Mouse (Mus musculus): Measurements from ENCODE around the gene Olfr91. TPM values are rescaled to one million over a fixed set of nuclear protein-coding genes. Genes with fewer than 3 reads are reported as not detected.

Olfr91 gene
- polyA plus RNA-seq, 1 experiment = not detected

DNA sequence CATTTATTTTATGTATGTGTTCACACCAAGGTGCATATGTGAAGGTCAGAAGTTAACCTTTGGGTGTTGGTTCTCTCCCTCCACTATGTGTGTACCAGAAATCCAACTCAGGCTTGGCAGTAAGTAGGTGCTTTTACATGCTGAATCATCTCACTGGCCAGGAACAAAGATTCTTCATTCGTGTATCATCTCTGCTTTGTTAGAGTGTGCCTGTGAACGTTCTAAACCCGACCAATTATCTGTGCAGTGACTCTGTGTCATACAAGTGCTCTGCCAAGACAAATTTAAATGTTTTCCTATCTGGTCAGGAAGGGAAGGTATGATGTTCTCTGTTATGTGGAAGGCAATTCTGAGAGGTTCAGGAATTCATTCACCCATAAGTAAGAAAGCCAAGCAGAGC, 36.6 kb downstream of the Olfr91 start:
- H3K4me3 ChIP-seq = no peak overlapping the region
- TF ChIP-seq POLR2AphosphoS2 (IDR thresholded peaks at IDR 0.05; ENCODE audit: insufficient read length, low read depth) = no peak
- peaks cover 52% of the 10 kb centered on the region for H3K36me3 ChIP-seq (ENCODE audit: control insufficient read depth, insufficient read depth)
- no peaks in the 10 kb centered on the region for H3K27me3 ChIP-seq (ENCODE audit: control insufficient read depth, insufficient read depth, insufficient read length)
- no peaks in the 10 kb centered on the region for H3K79me2 ChIP-seq (ENCODE audit: control insufficient read depth, insufficient read depth)
- no peak overlapping the region for H3ac ChIP-seq (ENCODE audit: control insufficient read depth, insufficient read length)
- H3K4me2 ChIP-seq (ENCODE audit: low read depth) = no peak overlapping the region

DNA sequence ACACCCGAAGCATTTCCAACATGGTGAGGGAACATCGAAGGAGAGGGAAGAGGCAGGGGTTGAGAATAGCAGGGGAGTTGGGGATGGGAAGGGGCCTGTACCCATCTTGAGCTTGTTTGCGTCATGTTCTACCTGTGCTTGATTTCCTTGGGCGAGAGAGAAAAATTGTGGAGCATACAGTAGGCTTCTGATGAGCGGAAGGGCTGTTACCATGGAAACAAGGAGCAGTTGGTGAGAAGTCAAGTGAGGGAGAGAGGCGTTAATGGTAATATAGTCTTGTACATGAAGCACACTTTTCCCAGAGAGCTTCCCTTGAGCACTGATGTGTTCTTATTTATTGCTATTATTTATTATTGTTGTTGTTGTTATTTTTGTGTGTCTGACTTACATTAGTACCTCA, 41.1 kb downstream of the Olfr91 start:
- TF ChIP-seq USF1 (IDR thresholded peaks at IDR 0.05; ENCODE audit: low read depth) = no peak
- TF ChIP-seq MYOD1 (IDR thresholded peaks at IDR 0.05; ENCODE audit: control insufficient read depth in 1 of 3, insufficient read length in 2 of 3, low read depth in 2 of 3) = no peak
- TF ChIP-seq REST (IDR thresholded peaks at IDR 0.05; ENCODE audit: insufficient read depth, insufficient read length) = no peak
- TF ChIP-seq POLR2A (IDR thresholded peaks at IDR 0.05; ENCODE audit: insufficient read length, low read depth) = no peak
- TF ChIP-seq POLR2AphosphoS2 (IDR thresholded peaks at IDR 0.05; ENCODE audit: insufficient read length, low read depth) = no peak
- TF ChIP-seq SRF (IDR thresholded peaks at IDR 0.05; ENCODE audit: control insufficient read depth, insufficient read length, low read depth) = no peak
- TF ChIP-seq MYOG (IDR thresholded peaks at IDR 0.05; ENCODE audit: control insufficient read depth in 1 of 3, insufficient read depth in 1 of 3, insufficient read length in 2 of 3, low read depth in 2 of 3) = no peak

DNA sequence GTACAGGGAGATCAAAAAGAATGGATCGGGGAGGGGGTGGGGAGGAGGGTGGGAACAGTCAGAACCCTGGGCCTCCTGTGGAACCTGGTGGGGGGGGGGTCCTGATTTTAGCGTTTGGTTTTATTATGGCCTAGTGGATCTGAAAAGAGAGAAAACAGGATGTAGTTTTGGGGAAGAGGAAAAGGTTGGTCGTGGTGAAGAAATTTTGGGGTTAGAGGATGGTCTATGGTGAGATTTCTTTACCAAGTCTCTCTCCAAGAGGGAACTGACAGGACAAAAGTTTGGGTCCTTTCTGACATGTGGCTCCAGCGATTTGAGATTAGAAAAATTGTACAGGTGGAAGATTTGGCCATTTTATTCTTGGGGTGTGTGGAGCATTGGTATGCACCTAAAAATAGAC, 46.3 kb downstream of the Olfr91 start:
- no peaks in the 10 kb centered on the region for H3K27me3 ChIP-seq (ENCODE audit: control insufficient read depth, insufficient read depth, insufficient read length)
- no peak overlapping the region for H3K4me3 ChIP-seq
- H3ac ChIP-seq (ENCODE audit: control insufficient read depth, insufficient read length) = no peak overlapping the region
- H3K4me2 ChIP-seq (ENCODE audit: low read depth) = no peak overlapping the region
- TF ChIP-seq SRF (IDR thresholded peaks at IDR 0.05; ENCODE audit: control insufficient read depth, insufficient read length, low read depth) = no peak
- no peak for TF ChIP-seq TCF3 (IDR thresholded peaks at IDR 0.05; ENCODE audit: insufficient read length, low read depth)
- no peaks in the 10 kb centered on the region for H3K79me2 ChIP-seq (ENCODE audit: control insufficient read depth, insufficient read depth)
- H3K36me3 ChIP-seq (ENCODE audit: control insufficient read depth, insufficient read depth) = peaks cover 6% of the 10 kb centered on the region

More for the DNA sequence above, 41.1 kb downstream of the Olfr91 start:
- H3ac ChIP-seq (ENCODE audit: control insufficient read depth, insufficient read length) = no peak overlapping the region
- peaks cover 31% of the 10 kb centered on the region for H3K36me3 ChIP-seq (ENCODE audit: control insufficient read depth, insufficient read depth)
- H3K79me2 ChIP-seq (ENCODE audit: control insufficient read depth, insufficient read depth) = no peaks in the 10 kb centered on the region
- no peaks in the 10 kb centered on the region for H3K27me3 ChIP-seq (ENCODE audit: control insufficient read depth, insufficient read depth, insufficient read length)
- no peak overlapping the region for H3K4me2 ChIP-seq (ENCODE audit: low read depth)
- no peak overlapping the region for H3K4me3 ChIP-seq

DNA sequence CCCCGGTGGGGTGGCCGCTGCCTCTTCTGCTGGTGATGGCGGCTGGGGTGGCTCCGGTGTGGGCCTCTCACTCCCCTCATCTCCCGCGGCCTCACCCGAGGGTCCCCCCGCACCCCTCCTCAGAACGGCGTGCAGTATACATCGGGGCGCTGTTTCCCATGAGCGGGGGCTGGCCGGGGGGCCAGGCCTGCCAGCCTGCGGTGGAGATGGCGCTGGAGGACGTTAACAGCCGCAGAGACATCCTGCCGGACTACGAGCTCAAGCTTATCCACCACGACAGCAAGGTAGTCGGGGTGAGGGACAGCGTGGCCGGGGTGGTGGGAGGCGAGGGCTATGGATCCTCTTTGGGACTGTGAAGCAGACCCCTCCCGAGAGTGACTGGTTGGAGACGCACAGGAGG, 47.2 kb downstream of the Olfr91 start:
- H3ac ChIP-seq (ENCODE audit: control insufficient read depth, insufficient read length) = no peak overlapping the region
- no peaks in the 10 kb centered on the region for H3K27me3 ChIP-seq (ENCODE audit: control insufficient read depth, insufficient read depth, insufficient read length)
- no peaks in the 10 kb centered on the region for H3K79me2 ChIP-seq (ENCODE audit: control insufficient read depth, insufficient read depth)
- no peaks in the 10 kb centered on the region for H3K36me3 ChIP-seq (ENCODE audit: control insufficient read depth, insufficient read depth)
- H3K4me2 ChIP-seq (ENCODE audit: low read depth) = no peak overlapping the region
- H3K4me3 ChIP-seq = no peak overlapping the region
- TF ChIP-seq REST (IDR thresholded peaks at IDR 0.05; ENCODE audit: insufficient read depth, insufficient read length) (no peak), POLR2AphosphoS2 (IDR thresholded peaks at IDR 0.05; ENCODE audit: insufficient read length, low read depth) (no peak), MAX (IDR thresholded peaks at IDR 0.05; ENCODE audit: low read depth) (no peak), CEBPB (IDR thresholded peaks at IDR 0.05; ENCODE audit: insufficient read depth, poor library complexity, severe bottlenecking) (no peak), SRF (IDR thresholded peaks at IDR 0.05; ENCODE audit: control insufficient read depth, insufficient read length, low read depth) (no peak), POLR2A (IDR thresholded peaks at IDR 0.05; ENCODE audit: insufficient read length, low read depth) (no peak), USF1 (IDR thresholded peaks at IDR 0.05; ENCODE audit: low read depth) (no peak), MYOD1 (IDR thresholded peaks at IDR 0.05; ENCODE audit: control insufficient read depth in 1 of 3, insufficient read length in 2 of 3, low read depth in 2 of 3) (no peak), E2F4 (IDR thresholded peaks at IDR 0.05; ENCODE audit: insufficient read depth) (no peak), TCF12 (IDR thresholded peaks at IDR 0.05; ENCODE audit: insufficient read depth, poor library complexity, severe bottlenecking) (no peak), TCF3 (IDR thresholded peaks at IDR 0.05; ENCODE audit: insufficient read length, low read depth) (no peak), MYOG (IDR thresholded peaks at IDR 0.05; ENCODE audit: control insufficient read depth in 1 of 3, insufficient read depth in 1 of 3, insufficient read length in 2 of 3, low read depth in 2 of 3) (no peak)

DNA sequence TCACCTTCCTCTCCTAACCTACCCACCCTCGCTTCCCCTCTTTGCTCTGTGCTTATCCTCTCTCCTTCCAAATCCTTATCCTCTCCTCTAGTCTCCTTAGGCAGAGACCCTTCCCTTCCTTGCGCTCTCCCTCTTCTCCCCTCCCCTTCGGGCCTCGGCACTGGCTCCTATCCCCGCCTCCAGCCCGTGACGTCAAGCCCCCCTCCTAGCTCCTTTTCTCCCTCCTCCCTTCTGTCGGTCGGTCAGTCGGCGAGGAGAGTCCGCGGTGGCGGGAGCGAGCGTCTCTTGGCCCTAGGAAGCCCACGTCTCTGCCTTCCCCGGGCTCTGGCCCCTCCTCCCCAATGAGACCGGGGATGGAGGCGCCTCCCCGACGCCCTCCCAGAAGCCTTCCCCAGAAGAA, 47.7 kb downstream of the Olfr91 start:
- Histone ChIP-seq H3K36me3 (ENCODE audit: control insufficient read depth, insufficient read depth) (no peaks in the 10 kb centered on the region), H3K27me3 (ENCODE audit: control insufficient read depth, insufficient read depth, insufficient read length) (no peaks in the 10 kb centered on the region), H3K4me3 (no peak overlapping the region), H3K4me2 (ENCODE audit: low read depth) (no peak overlapping the region), H3K79me2 (ENCODE audit: control insufficient read depth, insufficient read depth) (no peaks in the 10 kb centered on the region), H3ac (ENCODE audit: control insufficient read depth, insufficient read length) (no peak overlapping the region)
- TF ChIP-seq REST (IDR thresholded peaks at IDR 0.05; ENCODE audit: insufficient read depth, insufficient read length) (no peak), USF1 (IDR thresholded peaks at IDR 0.05; ENCODE audit: low read depth) (no peak), TCF3 (IDR thresholded peaks at IDR 0.05; ENCODE audit: insufficient read length, low read depth) (no peak), POLR2A (IDR thresholded peaks at IDR 0.05; ENCODE audit: insufficient read length, low read depth) (no peak), MYOG (IDR thresholded peaks at IDR 0.05; ENCODE audit: control insufficient read depth in 1 of 3, insufficient read depth in 1 of 3, insufficient read length in 2 of 3, low read depth in 2 of 3) (no peak)

Measured in myocyte (in vitro differentiated cells).